Mouse (Mus musculus): Measurements from ENCODE around the gene Safb. TPM values are rescaled to one million over a fixed set of nuclear protein-coding genes. Genes with fewer than 3 reads are reported as not detected.
A peak's percentile ranks its signal among the peaks of the same experiment; 100 is the strongest.

Gene Safb
- total RNA-seq, 2 experiments from 2014 or later: 43.0 to 46.7 TPM

- peak; percentile 13; the same call in 1 of the 2 replicates for TF ChIP-seq CTCF (IDR thresholded peaks at IDR 0.05)
- no peak for DNase-seq
- intact Hi-C loops (cut with DNase I): no loop called here
- no peak overlapping the region for H3K4me3 ChIP-seq
- no peak overlapping the region for H3K27ac ChIP-seq
Observed at GRCm38 (mm10) chr17:56547846-56548604, 36.6 kb upstream of the Safb start.

- no peak overlapping the region for H3K4me3 ChIP-seq
- intact Hi-C loops (cut with DNase I): no loop called here
- no peak for TF ChIP-seq CTCF (IDR thresholded peaks at IDR 0.05)
Observed at GRCm38 (mm10) chr17:56548605-56549105, 36.0 kb upstream of the Safb start.

GRCm38 (mm10) chr17:56550784-56551475, 33.7 kb upstream of the Safb start:
- Histone ChIP-seq H3K4me3 (no peak overlapping the region), H3K27ac (no peak overlapping the region)
- no peak for TF ChIP-seq CTCF (IDR thresholded peaks at IDR 0.05)
- no peak for DNase-seq
- intact Hi-C loops (cut with DNase I): loop anchor here (5.0 to 10.0 kb wide), 3 partner anchors 69 to 126 kb away; no protein-coding TSS in a partner anchor

More at GRCm38 (mm10) chr17:56548605-56549105, 36.0 kb upstream of the Safb start:
- H3K27ac ChIP-seq: no peak overlapping the region
- DNase-seq: no peak

GRCm38 (mm10) chr17:56551841-56552581, 32.6 kb upstream of the Safb start:
- intact Hi-C loops (cut with DNase I): loop anchor here (2.0 to 10.0 kb wide), 4 partner anchors 70 to 195 kb away; no protein-coding TSS in a partner anchor
- no peak for TF ChIP-seq CTCF (IDR thresholded peaks at IDR 0.05)
- no peak overlapping the region for H3K27ac ChIP-seq
- DNase-seq: no peak
- no peak overlapping the region for H3K4me3 ChIP-seq

GRCm38 (mm10) chr17:56552781-56553363, 31.8 kb upstream of the Safb start:
- Histone ChIP-seq H3K27ac (no peak overlapping the region), H3K4me3 (no peak overlapping the region)
- intact Hi-C loops (cut with DNase I): loop anchor here (2.0 to 10.0 kb wide), 4 partner anchors 71 to 196 kb away; no protein-coding TSS in a partner anchor
- peak; percentile 75 for DNase-seq
- TF ChIP-seq CTCF (IDR thresholded peaks at IDR 0.05): no peak; the same call in none of the 2 replicates

- TF ChIP-seq CTCF (IDR thresholded peaks at IDR 0.05): no peak
- H3K27ac ChIP-seq: no peak within 1 kb of the TSS
- no peak within 1 kb of the TSS for H3K4me3 ChIP-seq
- DNase-seq: no peak
- intact Hi-C loops (cut with DNase I): loop anchor here (5.0 to 10.0 kb wide), 3 partner anchors 72 to 129 kb away; no protein-coding TSS in a partner anchor
Observed at GRCm38 (mm10) chr17:56554122-56554551, 30.5 kb upstream of the Safb start, which contains the start of gene Gm20219. Gm20219 (minus strand) TSS chr17:56554387.

- peak; percentile 95 for TF ChIP-seq CTCF (IDR thresholded peaks at IDR 0.05)
- peak; percentile 70 for DNase-seq
- H3K27ac ChIP-seq: no peak overlapping the region
- H3K4me3 ChIP-seq: no peak overlapping the region
- intact Hi-C loops (cut with DNase I): loop anchor here (10.0 kb wide), 2 partner anchors 106 to 134 kb away; no protein-coding TSS in a partner anchor
Observed at GRCm38 (mm10) chr17:56558448-56558847, 26.2 kb upstream of the Safb start.

GRCm38 (mm10) chr17:56559386-56559785, 25.2 kb upstream of the Safb start:
- intact Hi-C loops (cut with DNase I): loop anchor here (10.0 kb wide), 2 partner anchors 105 to 135 kb away; no protein-coding TSS in a partner anchor
- TF ChIP-seq CTCF (IDR thresholded peaks at IDR 0.05): no peak

GRCm38 (mm10) chr17:56560131-56560530, 24.5 kb upstream of the Safb start:
- TF ChIP-seq CTCF (IDR thresholded peaks at IDR 0.05): no peak
- intact Hi-C loops (cut with DNase I): no loop called here
- DNase-seq: no peak
- Histone ChIP-seq H3K27ac (no peak overlapping the region), H3K4me3 (no peak overlapping the region)

More at GRCm38 (mm10) chr17:56559386-56559785, 25.2 kb upstream of the Safb start:
- DNase-seq: no peak
- Histone ChIP-seq H3K27ac (no peak overlapping the region), H3K4me3 (no peak overlapping the region)

GRCm38 (mm10) chr17:56561866-56562265, 22.8 kb upstream of the Safb start:
- H3K4me3 ChIP-seq: no peak overlapping the region
- intact Hi-C loops (cut with DNase I): no loop called here

GRCm38 (mm10) chr17:56566293-56566692, 18.3 kb upstream of the Safb start:
- intact Hi-C loops (cut with DNase I): no loop called here
- H3K4me3 ChIP-seq: no peak overlapping the region
- H3K27ac ChIP-seq: no peak overlapping the region
- TF ChIP-seq CTCF (IDR thresholded peaks at IDR 0.05): no peak
- no peak for DNase-seq

More at GRCm38 (mm10) chr17:56561866-56562265, 22.8 kb upstream of the Safb start:
- no peak overlapping the region for H3K27ac ChIP-seq
- no peak for TF ChIP-seq CTCF (IDR thresholded peaks at IDR 0.05)
- no peak for DNase-seq

Data from gastrocnemius, adult 2 months (tissue).